Mouse (Mus musculus) ovary, postnatal 14 days (tissue): ENCODE results near the gene Reep1.

ENCODE experiments used
- DNase-seq: peaks from one replicate; pipeline ENCODE4 v3.0.0; 2022; ENCODE audit warnings: low spot score

The Reep1 gene

DNA sequence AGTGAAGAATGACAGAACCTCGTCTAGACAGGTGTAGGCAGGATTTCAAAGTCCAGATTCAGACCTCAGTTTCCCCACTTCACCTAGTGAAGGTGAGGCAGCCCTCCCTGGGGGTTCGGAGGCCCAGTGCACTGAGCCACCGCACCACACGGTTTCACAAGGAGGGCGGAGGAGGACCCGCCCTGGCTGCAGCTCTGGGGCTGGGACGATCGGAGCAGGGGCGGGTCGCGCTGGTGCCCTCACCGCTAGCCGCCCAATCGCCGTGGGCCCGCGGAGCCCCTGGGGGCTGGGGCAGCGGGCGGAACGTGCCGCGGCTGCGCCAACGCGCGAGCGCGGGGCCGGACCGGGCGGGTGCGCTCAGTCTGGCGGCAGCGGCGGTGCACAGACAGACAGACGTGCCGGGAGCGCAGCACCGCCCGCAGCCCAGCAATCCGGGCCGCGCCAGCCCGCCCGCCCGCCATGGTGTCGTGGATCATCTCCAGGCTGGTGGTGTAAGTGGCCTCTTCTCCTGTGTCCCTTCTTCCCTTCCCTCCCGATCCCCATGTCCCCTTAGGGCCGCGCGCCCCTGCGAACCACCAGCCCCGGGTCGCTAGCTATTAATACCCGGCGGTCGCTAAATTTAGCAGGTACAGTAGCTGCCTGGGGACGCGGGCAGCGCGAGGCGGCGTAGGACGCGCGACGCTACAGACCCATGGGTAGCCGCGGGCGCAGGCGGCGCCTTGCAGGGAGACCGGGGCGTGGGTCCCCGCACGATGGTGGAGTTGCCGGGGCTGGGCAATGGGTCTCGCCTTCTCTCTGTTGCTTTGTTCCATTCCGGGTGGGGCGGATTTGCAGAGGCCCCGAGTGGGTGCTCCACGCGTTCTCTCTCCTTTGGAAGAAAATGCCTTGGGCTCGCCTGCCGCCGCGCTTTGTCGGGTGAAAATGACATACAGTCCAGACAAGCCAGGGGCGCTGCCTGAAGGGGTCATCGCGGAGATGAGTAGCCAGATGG, at the start of gene Reep1:
Reep1 (plus strand) TSS at position 51 of the 991 bp plus-strand sequence.
- peak; percentile 31 for DNase-seq

DNA sequence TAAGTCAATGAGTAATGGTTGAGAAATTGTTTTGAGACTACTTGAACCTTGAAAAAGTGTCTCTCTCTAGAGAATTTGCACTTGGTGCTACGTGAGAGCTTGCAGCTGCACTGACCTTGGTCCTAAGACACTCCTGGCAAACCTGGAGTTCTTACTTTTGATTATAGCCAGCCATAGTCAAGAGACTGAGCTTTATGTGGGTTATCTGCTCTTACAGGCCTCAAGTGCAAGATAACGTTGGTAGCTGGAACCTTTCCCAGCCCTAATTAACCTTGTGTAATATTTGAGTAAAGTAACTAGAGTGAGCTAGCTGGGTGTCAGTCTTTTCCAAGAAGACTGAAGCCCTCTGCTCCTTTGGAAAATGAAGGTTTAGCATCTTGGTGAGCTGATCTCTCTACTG, 49.1 kb upstream of the Reep1 start:
- no peak for DNase-seq

GRCm38 (mm10) chr6:71664511-71664910, 42.9 kb upstream of the Reep1 start:
- DNase-seq = no peak

DNA sequence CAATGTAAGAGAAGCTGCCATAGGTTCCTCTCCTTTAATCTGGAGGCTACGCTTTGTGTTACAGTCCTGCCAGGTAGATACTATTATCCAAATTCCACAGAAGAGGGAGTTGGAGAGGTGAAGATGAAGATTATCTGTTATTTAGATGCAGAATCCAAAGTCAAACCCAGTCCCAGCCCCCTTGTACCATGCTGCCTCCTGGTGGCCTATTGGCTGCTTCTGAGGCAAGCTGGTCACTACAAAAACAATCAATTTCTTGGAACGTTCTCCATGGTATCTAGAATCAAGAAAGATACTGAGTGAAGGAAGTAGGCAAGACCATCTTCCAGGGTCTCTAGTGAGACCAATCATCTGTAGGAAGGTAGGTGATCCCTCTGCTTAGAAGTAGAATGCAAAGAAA, 34.2 kb upstream of the Reep1 start:
- DNase-seq = no peak

DNA sequence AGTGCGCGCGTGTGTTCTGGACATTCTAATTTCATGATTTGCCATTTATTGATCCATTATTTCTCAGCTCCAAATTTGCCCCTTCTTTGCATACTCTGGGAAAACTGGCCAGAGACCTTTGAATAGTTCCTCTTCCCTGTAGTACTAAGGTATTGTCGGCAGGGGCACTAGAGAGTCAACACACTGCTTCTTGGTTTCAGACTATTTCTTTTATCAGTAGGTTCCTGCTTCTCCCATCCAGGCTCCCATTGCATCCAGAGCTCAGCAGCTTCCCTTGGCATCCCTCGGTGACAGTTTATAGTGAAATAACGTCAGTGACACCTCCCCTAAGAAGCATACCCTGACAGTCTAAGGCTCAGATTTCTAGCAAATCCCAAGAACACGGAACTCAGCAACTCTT, 28.5 kb upstream of the Reep1 start:
- no peak for DNase-seq

GRCm38 (mm10) chr6:71695150-71695549, 12.2 kb upstream of the Reep1 start:
- no peak for DNase-seq

GRCm38 (mm10) chr6:71695599-71695998, 11.8 kb upstream of the Reep1 start:
- no peak for DNase-seq

DNA sequence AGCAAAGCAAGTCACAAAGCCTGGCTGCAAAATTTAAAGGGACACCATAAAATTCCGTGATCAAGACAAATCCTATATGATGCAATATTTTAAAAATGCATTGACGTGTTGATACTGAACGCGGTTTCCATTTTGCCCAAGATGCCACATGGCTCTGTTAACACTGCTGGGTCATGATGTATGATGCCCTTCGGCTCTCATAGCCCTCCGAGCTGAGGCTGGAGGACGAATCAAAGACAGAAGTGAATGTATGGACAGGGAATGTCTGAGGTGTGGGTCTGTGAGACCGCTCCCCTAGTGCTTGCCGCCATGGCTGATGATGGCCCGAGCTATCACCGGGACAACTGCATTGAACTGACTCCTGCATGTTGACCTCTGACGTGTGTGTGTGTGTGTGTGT, 490 bp upstream of the Reep1 start:
- no peak for DNase-seq

DNA sequence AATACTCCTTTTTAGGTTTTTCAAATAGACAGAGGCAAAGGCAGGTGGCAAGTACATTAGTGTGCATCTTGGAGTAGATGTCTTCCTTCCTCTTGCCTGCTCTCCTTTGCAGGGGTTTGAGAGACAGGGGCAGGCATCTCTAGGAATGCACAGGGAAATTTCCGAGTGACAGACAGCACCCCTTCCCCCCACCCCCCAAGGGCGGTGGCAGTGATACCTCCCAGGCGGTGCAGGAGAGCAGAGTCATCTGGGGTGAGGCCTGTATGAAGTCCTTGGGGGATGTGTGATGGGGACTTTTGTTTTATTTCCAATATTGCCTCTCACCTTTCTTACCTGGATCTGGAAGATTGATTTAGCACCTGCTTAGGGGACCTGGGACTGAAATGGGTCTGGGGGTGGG, 1.2 kb downstream of the Reep1 start:
- DNase-seq = no peak

- DNase-seq = no peak
Observed at GRCm38 (mm10) chr6:71710323-71710722, 3.0 kb downstream of the Reep1 start.

- no peak for DNase-seq
Observed at GRCm38 (mm10) chr6:71711201-71711600, 3.8 kb downstream of the Reep1 start.

DNA sequence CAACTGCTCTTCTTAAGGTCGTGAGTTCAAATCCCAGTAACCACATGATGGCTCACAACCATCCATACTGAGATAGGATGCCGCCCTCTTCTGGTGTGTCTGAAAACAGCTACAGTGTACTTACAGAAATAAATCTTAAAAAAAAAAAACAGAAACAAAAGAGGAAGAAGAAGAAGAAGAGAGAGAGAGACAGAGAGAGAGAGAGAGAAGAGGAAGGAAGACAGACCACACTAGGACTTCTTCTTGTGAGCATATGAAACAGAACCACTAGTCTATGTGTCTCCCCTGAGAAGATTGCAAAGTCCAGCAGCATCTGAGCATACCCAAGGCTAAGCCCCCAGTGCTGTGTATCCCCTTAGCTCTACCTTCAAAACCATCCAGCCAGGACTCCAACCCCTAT, 6.2 kb downstream of the Reep1 start:
- no peak for DNase-seq

DNA sequence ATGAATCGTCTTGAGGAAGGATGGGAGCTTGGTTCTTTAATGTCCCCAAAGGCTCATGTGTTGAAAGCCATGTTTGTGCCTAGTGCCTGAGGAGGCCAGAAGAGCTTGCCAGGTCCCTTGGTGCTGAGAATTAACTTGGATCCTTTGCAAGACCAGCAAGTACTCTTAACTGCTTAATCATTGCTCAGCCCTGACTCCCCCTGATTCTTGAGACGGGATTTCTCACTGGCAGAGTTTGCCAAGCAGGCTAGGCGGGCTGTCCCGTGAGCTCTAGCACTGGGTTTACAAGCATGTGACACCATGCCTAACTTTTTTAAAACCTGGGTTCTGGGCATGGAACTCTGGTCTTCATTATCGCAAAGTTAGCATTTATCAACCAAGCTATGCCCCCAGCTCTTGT, 7.6 kb downstream of the Reep1 start:
- DNase-seq = no peak

DNA sequence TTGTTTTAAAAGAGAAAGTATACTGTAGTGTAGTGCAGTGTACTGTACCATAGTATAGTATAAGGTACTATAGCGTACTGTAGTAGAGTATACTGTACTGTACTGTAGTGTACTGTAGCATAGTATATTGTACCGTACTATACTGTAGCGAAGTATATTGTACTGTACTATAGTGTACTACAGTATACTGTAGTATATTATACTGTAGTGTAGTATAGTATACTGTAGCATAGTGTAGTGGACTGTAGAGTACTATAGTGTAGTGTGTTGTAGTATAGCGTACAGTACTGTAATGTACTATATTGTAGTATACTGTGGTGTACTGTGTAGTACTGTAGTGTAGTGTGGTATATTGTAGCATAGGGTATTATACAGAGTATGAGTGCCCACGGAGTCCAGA, 9.1 kb downstream of the Reep1 start:
- no peak for DNase-seq

- no peak for DNase-seq
Observed at GRCm38 (mm10) chr6:71718322-71718721, 11.0 kb downstream of the Reep1 start.

DNA sequence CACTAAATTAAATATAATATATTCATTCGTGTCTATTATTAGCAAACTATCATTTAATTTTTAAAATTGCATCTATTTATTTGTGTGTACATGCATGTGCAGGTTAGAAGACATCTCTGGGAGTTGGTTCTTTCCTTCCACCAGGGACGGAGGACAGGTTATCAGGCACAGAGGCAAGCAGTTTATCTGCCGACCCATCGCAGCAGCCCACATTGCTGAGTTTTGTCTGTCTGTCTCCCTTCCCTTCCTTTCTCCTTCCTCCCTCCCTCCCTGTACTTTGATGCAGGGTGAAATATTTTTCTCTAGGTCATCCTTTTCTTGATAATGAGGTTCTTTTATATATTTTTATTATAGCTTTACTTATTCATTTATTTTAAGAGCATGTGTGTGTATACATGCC, 11.9 kb downstream of the Reep1 start:
- DNase-seq = no peak

GRCm38 (mm10) chr6:71722988-71723387, 15.6 kb downstream of the Reep1 start:
- no peak for DNase-seq

GRCm38 (mm10) chr6:71723555-71723954, 16.2 kb downstream of the Reep1 start:
- no peak for DNase-seq

GRCm38 (mm10) chr6:71726710-71727109, 19.3 kb downstream of the Reep1 start:
- no peak for DNase-seq

- no peak for DNase-seq
Observed at GRCm38 (mm10) chr6:71728306-71728705, 20.9 kb downstream of the Reep1 start.

- DNase-seq = no peak
Observed at GRCm38 (mm10) chr6:71734910-71735599, 27.7 kb downstream of the Reep1 start.

DNA sequence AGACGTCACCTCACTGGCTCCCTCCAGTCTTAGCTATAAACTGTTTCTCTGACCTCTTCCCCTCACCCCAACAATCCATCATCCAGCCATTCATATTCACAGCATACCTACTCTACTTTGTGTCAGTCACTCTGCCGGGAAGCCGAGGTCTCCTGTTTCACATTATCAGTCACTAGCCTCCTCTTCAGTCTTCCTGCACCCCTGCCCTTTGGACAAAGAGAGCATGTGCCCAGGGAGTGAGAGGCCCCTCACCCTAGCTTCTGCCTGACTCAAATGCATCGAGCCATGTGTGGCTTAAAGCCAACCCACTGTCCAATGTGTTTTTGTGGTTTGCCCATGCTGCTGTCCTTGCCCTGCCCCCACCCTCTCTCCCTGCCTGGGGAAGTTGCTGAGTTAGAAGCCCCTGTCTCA, 28.2 kb downstream of the Reep1 start:
- no peak for DNase-seq

GRCm38 (mm10) chr6:71736101-71736500, 28.7 kb downstream of the Reep1 start:
- no peak for DNase-seq
